Comparison of ENCODE assay signal across 15 mouse cellular contexts in the genomic region with DNA sequence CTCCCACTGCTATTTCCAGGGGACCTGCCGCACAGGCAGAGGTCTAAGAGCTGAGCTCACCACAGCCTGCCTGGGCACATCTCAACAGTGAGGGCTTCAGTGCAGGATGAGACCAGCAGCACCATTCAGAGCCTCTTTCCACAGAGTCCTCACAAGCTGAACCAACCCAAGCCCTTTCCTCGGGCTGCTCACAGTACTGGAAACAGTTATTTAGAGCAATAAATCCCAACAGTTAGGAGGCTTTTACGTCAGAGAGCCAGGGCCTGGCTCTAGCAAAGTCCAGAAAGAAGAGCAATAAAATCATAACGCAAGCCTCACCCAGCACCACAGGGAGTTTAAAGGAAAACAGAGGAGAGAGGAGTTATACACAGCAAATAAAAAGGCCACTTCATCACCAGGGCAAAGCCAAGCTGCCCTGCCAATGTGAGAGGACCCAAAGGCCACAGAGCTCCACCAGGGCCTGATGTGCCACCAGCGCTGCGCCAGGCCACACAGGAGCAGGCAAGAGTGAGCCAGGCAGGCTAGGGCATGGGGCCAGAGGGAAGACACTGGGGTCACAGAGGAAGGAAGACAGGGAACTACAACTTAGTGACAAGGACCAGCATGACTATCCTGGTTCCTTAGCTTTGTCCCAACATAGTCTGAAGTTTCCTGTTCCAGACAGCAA. TPM values are rescaled to one million over a fixed set of nuclear protein-coding genes. Genes with fewer than 3 reads are reported as not detected.
A peak's percentile ranks its signal among the peaks of the same experiment; 100 is the strongest.
DNase-seq lines count a peak whose midpoint lies in the region; ATAC-seq and TF ChIP-seq lines count a peak whose summit lies in the region.
"Had no signal": no experiment of that assay in that cellular context is flagged by ENCODE, and none has a peak within 500 bp of the region (broad histone marks: within the 10 kb centered on the region; RNA-seq: fewer than 3 reads in every experiment).

No protein-coding gene starts in this region.

- no peak overlapping the region for H3K4me3 ChIP-seq in kidney, adult 2 months (ENCODE audit: insufficient read depth, low read depth, low read length)
- H3K4me3 ChIP-seq in intestine, embryonic 16.5 days (ENCODE audit: low read length), result no peak overlapping the region
- H3K4me3 ChIP-seq: lung, embryonic 15.5 days; midbrain, embryonic 15.5 days; neural tube, embryonic 13.5 days; stomach, embryonic 15.5 days had no signal

- H3K27me3 ChIP-seq in kidney, adult 2 months (replicated peaks; ENCODE audit: control insufficient read depth, insufficient read depth, low read length), result no peaks in the 10 kb centered on the region
- no peaks in the 10 kb centered on the region for H3K27me3 ChIP-seq in intestine, embryonic 16.5 days (replicated peaks; ENCODE audit: control insufficient read depth, insufficient read depth, low read length)
- H3K27me3 ChIP-seq: lung, embryonic 15.5 days; midbrain, embryonic 15.5 days; neural tube, embryonic 13.5 days; stomach, embryonic 15.5 days had no signal

- H3K9me3 ChIP-seq in intestine, embryonic 16.5 days (ENCODE audit: control insufficient read depth, low read length), result no peaks in the 10 kb centered on the region
- H3K9me3 ChIP-seq: lung, embryonic 15.5 days; midbrain, embryonic 15.5 days; neural tube, embryonic 13.5 days; stomach, embryonic 15.5 days had no signal

- no peaks in the 10 kb centered on the region for H3K36me3 ChIP-seq in kidney, adult 2 months (ENCODE audit: control insufficient read depth, insufficient read depth, low read length)
- no peaks in the 10 kb centered on the region for H3K36me3 ChIP-seq in intestine, embryonic 16.5 days (ENCODE audit: control insufficient read depth, insufficient read depth, low read length)
- H3K36me3 ChIP-seq: lung, embryonic 15.5 days; midbrain, embryonic 15.5 days; stomach, embryonic 15.5 days had no signal

- 70% methylated on average over 6 of the region's 6 CpGs for WGBS in kidney, adult 2 months
- 64% methylated on average over 6 of the region's 6 CpGs for WGBS in intestine, embryonic 16.5 days

- ATAC-seq in intestine, embryonic 16.5 days, result peak; percentile 93
- ATAC-seq: midbrain, embryonic 15.5 days had no signal

- H3K27ac ChIP-seq in kidney, adult 2 months (ENCODE audit: insufficient read depth, low read depth, low read length), result peak overlapping the region; percentile 49
- H3K27ac ChIP-seq in intestine, embryonic 16.5 days (ENCODE audit: low read length), result 0 out of 2 replicates have a peak overlapping the region, but pooled peaks have one; percentile 27
- H3K27ac ChIP-seq: lung, embryonic 15.5 days; midbrain, embryonic 15.5 days; stomach, embryonic 15.5 days had no signal

- DNase-seq in adrenal gland, adult (ENCODE audit: inconsistent age in 2 of 2, low spot score in 1 of 2), result peak; percentile 44 to 76
- DNase-seq in adrenal gland, adult 8-10 months, result no peak
- peak; percentile 33 for DNase-seq in kidney, adult 2 months
- no peak for DNase-seq in kidney, adult 8-10 months
- DNase-seq in adrenal gland, postnatal 25 days, result peak; percentile 44
- DNase-seq in layer of hippocampus, postnatal 10 days (ENCODE audit: low spot score in 2 of 2), result no peak
- DNase-seq in embryo, embryonic 11 days, result no peak
- DNase-seq: kidney, adult 18-20 months; right cerebral cortex, postnatal 14 days; thymus, postnatal 36 days had no signal

- H3K4me2 ChIP-seq in intestine, embryonic 16.5 days (ENCODE audit: low read depth, low read length), result no peak overlapping the region
- H3K4me2 ChIP-seq: lung, embryonic 15.5 days; midbrain, embryonic 15.5 days; neural tube, embryonic 13.5 days; stomach, embryonic 15.5 days had no signal

- no peak for TF ChIP-seq POLR2A in kidney, adult 2 months (IDR thresholded peaks at IDR 0.05; ENCODE audit: low read depth, low read length)

- no peak overlapping the region for H3K9ac ChIP-seq in intestine, embryonic 16.5 days (ENCODE audit: low read depth, low read length)
- H3K9ac ChIP-seq: lung, embryonic 15.5 days; midbrain, embryonic 15.5 days; neural tube, embryonic 13.5 days; stomach, embryonic 15.5 days had no signal

- TF ChIP-seq CTCF in kidney, adult 2 months (conservative IDR thresholded peaks at IDR 0.05; ENCODE audit: insufficient read depth, insufficient read length, low read depth, low read length), result no peak

- peaks cover 7% of the 10 kb centered on the region; the same call in 1 of the 2 replicates for H3K4me1 ChIP-seq in kidney, adult 2 months (ENCODE audit: control insufficient read depth, insufficient read depth, low read length)
- H3K4me1 ChIP-seq in intestine, embryonic 16.5 days (ENCODE audit: control insufficient read depth, insufficient read depth, low read length), result peaks cover 14% of the 10 kb centered on the region

RNA-seq across cellular contexts. Expression of gene Hdac4, which starts 50.5 kb away (rescaled TPM):
- 100 to 1,000 TPM in 2 of 4 experiments, 10 to 100 TPM in 2; 94.2 to 128 (median 101) TPM for total RNA-seq in adrenal gland, adult 8-10 months (2022)
- 10.0 and 11.6 TPM in 2 replicates for polyA plus RNA-seq in kidney, adult 2 months (2012; rRNA removed)
- 89.4 and 137 TPM in 2 replicates for total RNA-seq in adrenal gland, postnatal 25 days (2021)
- 11.3 and 11.6 TPM in 2 replicates for polyA plus RNA-seq in intestine, embryonic 16.5 days (2015; fragmentation: Nextera tagmentation; extraction: Ambion mirVana)
- total RNA-seq in layer of hippocampus, postnatal 10 days (2021), result 10 to 100 TPM; 82.4 to 96.9 TPM

Comparison
In these comparisons a context has a peak if more than half of its experiments do, and no peak if none do; other contexts are left out.
1. DNase-seq: peak in adrenal gland, adult (2 of 2), kidney, adult 2 months (single experiment) and adrenal gland, postnatal 25 days (single experiment); none in adrenal gland, adult 8-10 months (single experiment), kidney, adult 8-10 months (0 of 2), layer of hippocampus, postnatal 10 days (0 of 2) and embryo, embryonic 11 days (single experiment).